Mouse (Mus musculus) hindbrain, embryonic 11.5 days (tissue): Measurements from ENCODE around the gene Rgl1. TPM values are rescaled to one million over a fixed set of nuclear protein-coding genes. Genes with fewer than 3 reads are reported as not detected.

ENCODE experiments used
- ATAC-seq: fragments of 200-750 bp; cut with Nextera tagmentation; 2 replicates; pipeline ENCODE4 v1.8.0; 2017; ENCODE audit warnings: mild to moderate bottlenecking, moderate TSS enrichment, moderate library complexity; ENCODE audit not compliant: low FRiP score
- DNase-seq: peaks from one replicate; pipeline ENCODE4 v3.0.0-alpha.2; 2015; ENCODE audit warnings: low spot score
- H3K27ac ChIP-seq: fragments of 300-500 bp; sonication (generic); 2 replicates; pipeline ENCODE4 v1.5.1; 2014; ENCODE audit warnings: mild to moderate bottlenecking, low read depth, low read length
- H3K27me3 ChIP-seq: fragments of 300-500 bp; sonication (generic); 2 replicates; pipeline ENCODE4 v1.6.1; 2014; ENCODE audit warnings: mild to moderate bottlenecking, low read length, moderate library complexity, mixed read lengths; ENCODE audit not compliant: control insufficient read depth, insufficient read depth
- H3K36me3 ChIP-seq: fragments of 300-500 bp; sonication (generic); 2 replicates; pipeline ENCODE4 v1.6.1; 2014; ENCODE audit warnings: mild to moderate bottlenecking, low read length, moderate library complexity, mixed read lengths; ENCODE audit not compliant: control insufficient read depth, insufficient read depth
- H3K4me1 ChIP-seq: fragments of 300-500 bp; sonication (generic); replicated peaks from 2 replicates; pipeline ENCODE4 v1.6.1; 2014; ENCODE audit warnings: low read length, mixed read lengths; ENCODE audit not compliant: control insufficient read depth, insufficient read depth
- H3K4me2 ChIP-seq: fragments of 300-500 bp; sonication (generic); replicated peaks from 2 replicates; pipeline ENCODE4 v1.6.1; 2014; ENCODE audit warnings: mild to moderate bottlenecking, low read depth, low read length
- H3K4me3 ChIP-seq: fragments of 300-500 bp; sonication (generic); 2 replicates; pipeline ENCODE4 v1.5.1; 2014; ENCODE audit warnings: low read depth, low read length
- H3K9ac ChIP-seq: fragments of 300-500 bp; sonication (generic); 2 replicates; pipeline ENCODE4 v1.6.1; 2014; ENCODE audit warnings: low read depth, low read length
- H3K9me3 ChIP-seq: fragments of 300-500 bp; sonication (generic); 2 replicates; pipeline ENCODE4 v1.6.1; 2016; ENCODE audit warnings: low read length; ENCODE audit not compliant: control insufficient read depth
- WGBS: fragments of 180-500 bp; shearing (Covaris S2); extraction: QIAGEN DNeasy Blood & Tissue Kit; methylation state at CpG from one replicate; pipeline ENCODE4 v1.1.7; 2014; 5-methylcytosine and 5-hydroxymethylcytosine counted together
- polyA plus RNA-seq: library from polyadenylated mRNA; unstranded; fragments of >200 nt; fragmentation: Nextera tagmentation; extraction: Ambion mirVana; gene quantifications from 2 replicates; pipeline ENCODE4 v1.2.1, GENCODE M21; 2014

Gene Rgl1
- polyA plus RNA-seq, 1 experiment from 2014 or later = 26.6 TPM

- Histone ChIP-seq H3K4me3 (no peak overlapping the region), H3K9ac (no peak overlapping the region), H3K36me3 (no peaks in the 10 kb centered on the region), H3K27ac (no peak overlapping the region), H3K4me1 (peaks cover 2% of the 10 kb centered on the region), H3K9me3 (no peaks in the 10 kb centered on the region), H3K4me2 (no peak overlapping the region), H3K27me3 (no peaks in the 10 kb centered on the region)
- DNase-seq (peak; percentile 47), ATAC-seq (peak; percentile 64)
- WGBS = 13% methylated on average over 7 of the region's 7 CpGs
Measured at GRCm38 (mm10) chr1:152576614-152577144, 189.5 kb downstream of the Rgl1 start.

GRCm38 (mm10) chr1:152575096-152575495, 191.1 kb downstream of the Rgl1 start:
- no peak for DNase-seq
- Histone ChIP-seq H3K9me3 (no peaks in the 10 kb centered on the region), H3K4me3 (no peak overlapping the region), H3K4me1 (peaks cover 2% of the 10 kb centered on the region), H3K27ac (no peak overlapping the region), H3K4me2 (no peak overlapping the region), H3K36me3 (no peaks in the 10 kb centered on the region), H3K9ac (no peak overlapping the region), H3K27me3 (no peaks in the 10 kb centered on the region)
- WGBS = 52% methylated on average over 5 of the region's 5 CpGs
- ATAC-seq = no peak

GRCm38 (mm10) chr1:152573470-152574059, 192.6 kb downstream of the Rgl1 start:
- Histone ChIP-seq H3K9me3 (no peaks in the 10 kb centered on the region), H3K4me2 (no peak overlapping the region), H3K4me3 (no peak overlapping the region), H3K9ac (no peak overlapping the region), H3K4me1 (peaks cover 2% of the 10 kb centered on the region), H3K27ac (0 out of 2 replicates have a peak overlapping the region, but pooled peaks have one; percentile 4), H3K36me3 (no peaks in the 10 kb centered on the region), H3K27me3 (no peaks in the 10 kb centered on the region)
- ATAC-seq (no peak), DNase-seq (no peak)
- WGBS = 38% methylated on average over 8 of the region's 8 CpGs

GRCm38 (mm10) chr1:152572755-152573469, 193.2 kb downstream of the Rgl1 start:
- Histone ChIP-seq H3K4me3 (no peak overlapping the region), H3K9me3 (no peaks in the 10 kb centered on the region), H3K27ac (no peak overlapping the region), H3K9ac (no peak overlapping the region), H3K36me3 (no peaks in the 10 kb centered on the region), H3K4me1 (peaks cover 4% of the 10 kb centered on the region), H3K27me3 (no peaks in the 10 kb centered on the region), H3K4me2 (no peak overlapping the region)
- whole genome bisulfite sequencing = 20% methylated on average over 7 of the region's 7 CpGs
- no peak for DNase-seq
- no peak for ATAC-seq

- Histone ChIP-seq H3K4me3 (no peak overlapping the region), H3K9me3 (no peaks in the 10 kb centered on the region), H3K27me3 (no peaks in the 10 kb centered on the region), H3K27ac (no peak overlapping the region), H3K36me3 (no peaks in the 10 kb centered on the region), H3K4me2 (no peak overlapping the region), H3K4me1 (peaks cover 3% of the 10 kb centered on the region), H3K9ac (no peak overlapping the region)
- ATAC-seq (no peak), DNase-seq (no peak)
- WGBS = 94% methylated on average over 14 of the region's 14 CpGs
Measured at GRCm38 (mm10) chr1:152571340-152571739, 194.8 kb downstream of the Rgl1 start.

- no peak overlapping the region for H3K9ac ChIP-seq
Measured at GRCm38 (mm10) chr1:152570681-152571080, 195.5 kb downstream of the Rgl1 start.

GRCm38 (mm10) chr1:152563282-152563681, 202.9 kb downstream of the Rgl1 start:
- no peaks in the 10 kb centered on the region for H3K27me3 ChIP-seq
- no peak for ATAC-seq
- no peak overlapping the region for H3K4me2 ChIP-seq

More at GRCm38 (mm10) chr1:152570681-152571080, 195.5 kb downstream of the Rgl1 start:
- DNase-seq = no peak
- Histone ChIP-seq H3K36me3 (no peaks in the 10 kb centered on the region), H3K4me1 (peaks cover 2% of the 10 kb centered on the region), H3K9me3 (no peaks in the 10 kb centered on the region), H3K4me3 (no peak overlapping the region), H3K4me2 (no peak overlapping the region), H3K27me3 (no peaks in the 10 kb centered on the region), H3K27ac (no peak overlapping the region)
- WGBS = 90% methylated on average over 9 of the region's 9 CpGs
- no peak for ATAC-seq

GRCm38 (mm10) chr1:152562877-152563276, 203.3 kb downstream of the Rgl1 start:
- WGBS = 82% methylated on average over 6 of the region's 6 CpGs
- Histone ChIP-seq H3K9me3 (no peaks in the 10 kb centered on the region), H3K4me3 (no peak overlapping the region), H3K4me2 (no peak overlapping the region), H3K27ac (no peak overlapping the region), H3K36me3 (no peaks in the 10 kb centered on the region), H3K27me3 (no peaks in the 10 kb centered on the region), H3K4me1 (0 out of 2 replicates have a peak, but pooled peaks cover under 1% of the 10 kb centered on the region), H3K9ac (no peak overlapping the region)
- ATAC-seq = no peak
- no peak for DNase-seq

More at GRCm38 (mm10) chr1:152563282-152563681, 202.9 kb downstream of the Rgl1 start:
- H3K36me3 ChIP-seq = no peaks in the 10 kb centered on the region
- no peak overlapping the region for H3K9ac ChIP-seq
- no peak overlapping the region for H3K4me3 ChIP-seq
- no peak overlapping the region for H3K27ac ChIP-seq
- 67% methylated on average over 5 of the region's 5 CpGs for WGBS
- 0 out of 2 replicates have a peak, but pooled peaks cover 2% of the 10 kb centered on the region for H3K4me1 ChIP-seq
- H3K9me3 ChIP-seq = no peaks in the 10 kb centered on the region
- DNase-seq = no peak
